Mouse (Mus musculus): ENCODE measurements around the gene Mgat4a.

Gene Mgat4a

GRCm38 (mm10) chr1:37396481-37396880 is 144.3 kb downstream of the Mgat4a start:
- no peak for DNase-seq (ENCODE audit: low read depth)

GRCm38 (mm10) chr1:37393174-37393573 is 147.6 kb downstream of the Mgat4a start:
- DNase-seq (ENCODE audit: low read depth) = no peak

Data from NIH3T3 (cell line).